Mouse (Mus musculus): ENCODE data around the gene Tysnd1.

Tysnd1 gene

DNA sequence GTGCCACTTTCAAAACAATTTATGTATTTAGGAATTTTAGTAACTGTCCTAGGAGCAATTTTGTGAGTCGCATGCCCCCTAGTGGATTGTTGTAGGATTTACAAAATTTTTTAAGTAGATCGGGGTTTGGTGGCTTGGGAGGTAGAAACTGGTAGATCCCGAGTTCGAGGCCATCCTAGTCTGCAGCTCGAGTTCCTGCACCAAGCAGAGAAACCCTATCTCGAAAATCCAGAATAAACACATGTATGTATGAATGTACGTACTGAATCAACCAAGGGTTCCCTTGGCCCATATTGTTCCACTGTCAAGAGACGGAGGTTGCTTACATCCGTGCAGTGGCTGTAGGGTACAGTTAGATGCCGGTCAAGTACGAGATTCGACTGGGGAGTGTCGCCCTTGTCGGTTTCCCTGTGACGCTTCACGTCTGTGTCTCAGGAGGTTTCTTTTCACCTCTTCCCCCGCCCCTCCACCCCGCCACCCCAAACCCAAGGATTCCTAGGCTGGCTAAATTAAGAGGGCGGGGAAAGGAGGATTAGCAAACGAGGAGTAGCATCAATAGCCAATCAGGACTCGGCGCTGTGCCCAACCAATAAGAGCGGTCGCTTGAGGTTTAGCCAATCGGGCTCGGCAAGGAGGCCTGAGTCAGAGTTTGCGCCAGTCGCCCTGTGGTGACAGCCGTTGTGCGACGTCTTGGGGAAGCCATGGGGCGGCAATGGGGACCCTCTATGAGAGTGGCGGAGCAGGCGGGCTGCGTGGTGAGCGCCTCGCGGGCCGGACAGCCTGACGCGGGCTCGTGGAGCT, at the start of gene Tysnd1:
Gene Tysnd1 (plus strand): TSS at position 645 of the 801 bp plus-strand sequence.
- peak; percentile 87 for DNase-seq (ENCODE audit: low read depth, low spot score)

DNA sequence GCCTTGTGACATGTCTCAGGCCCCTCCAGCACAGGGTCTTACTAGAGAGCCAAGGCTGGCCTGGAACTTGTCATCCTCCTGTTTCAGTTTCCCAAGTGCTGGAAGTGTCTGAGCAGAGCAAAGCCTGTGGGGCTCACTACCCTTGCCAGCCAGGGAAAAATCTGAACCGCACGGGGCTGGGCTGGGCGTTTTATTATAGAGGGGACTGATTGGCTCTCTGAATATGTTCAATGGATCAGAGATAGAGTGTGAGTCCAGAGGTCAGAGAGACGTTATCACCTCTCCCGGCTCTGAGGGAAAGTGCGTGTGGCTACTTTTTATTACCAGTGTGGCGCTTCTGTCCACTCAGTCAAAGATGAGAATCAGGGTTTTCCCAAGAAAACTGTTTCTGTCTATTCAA, 48.8 kb upstream of the Tysnd1 start:
- DNase-seq (ENCODE audit: low read depth, low spot score) = no peak

DNA sequence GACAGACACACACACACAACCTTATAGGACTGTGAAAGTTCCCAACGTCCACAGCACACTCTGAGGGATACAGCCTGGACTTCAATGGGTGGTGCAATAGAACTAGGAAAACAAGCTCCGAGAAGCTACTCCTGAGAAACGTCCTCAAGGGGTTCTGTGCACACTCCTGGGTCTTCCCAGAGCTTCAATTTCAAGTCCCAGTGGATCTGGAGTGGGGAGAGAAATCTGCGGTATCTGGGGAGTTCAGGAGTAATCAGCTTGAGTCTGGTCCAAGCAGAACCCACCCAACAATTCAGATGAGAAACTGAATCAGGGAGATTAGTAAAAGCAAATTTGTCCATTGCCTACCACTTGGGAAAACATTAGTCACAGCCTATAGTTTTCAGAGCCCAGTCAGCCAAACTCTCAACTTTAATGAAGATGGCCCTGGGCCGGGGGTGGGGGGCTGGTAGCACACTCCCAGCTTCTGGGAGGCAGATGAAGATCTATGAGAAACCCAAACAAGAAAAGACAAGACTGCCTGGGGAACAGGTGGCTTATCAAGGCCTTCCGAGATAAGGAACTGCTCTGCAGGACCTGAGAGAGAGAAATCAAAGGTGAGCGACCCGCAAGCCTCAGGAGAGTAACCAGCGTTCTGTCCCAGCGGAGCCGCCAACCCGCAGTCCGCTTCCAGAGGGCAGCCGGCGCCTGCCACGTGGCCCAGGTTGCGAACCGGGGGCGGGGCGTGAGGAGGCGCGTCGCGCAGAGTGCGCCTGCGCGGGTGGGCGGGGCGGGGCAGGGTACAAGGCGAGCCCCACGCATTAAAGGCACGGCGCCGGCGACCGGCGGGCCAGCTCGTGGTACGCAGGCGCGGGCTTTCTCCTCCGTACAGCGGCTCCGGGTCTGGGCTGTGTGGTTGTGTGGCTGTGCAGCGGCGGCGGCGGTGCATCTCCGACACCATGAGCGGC, 47.3 kb upstream of the Tysnd1 start, which contains the start of gene Ppa1:
Gene Ppa1 (plus strand): TSS at position 763 of the 947 bp plus-strand sequence.
- DNase-seq (ENCODE audit: low read depth, low spot score) = peak; percentile 81

DNA sequence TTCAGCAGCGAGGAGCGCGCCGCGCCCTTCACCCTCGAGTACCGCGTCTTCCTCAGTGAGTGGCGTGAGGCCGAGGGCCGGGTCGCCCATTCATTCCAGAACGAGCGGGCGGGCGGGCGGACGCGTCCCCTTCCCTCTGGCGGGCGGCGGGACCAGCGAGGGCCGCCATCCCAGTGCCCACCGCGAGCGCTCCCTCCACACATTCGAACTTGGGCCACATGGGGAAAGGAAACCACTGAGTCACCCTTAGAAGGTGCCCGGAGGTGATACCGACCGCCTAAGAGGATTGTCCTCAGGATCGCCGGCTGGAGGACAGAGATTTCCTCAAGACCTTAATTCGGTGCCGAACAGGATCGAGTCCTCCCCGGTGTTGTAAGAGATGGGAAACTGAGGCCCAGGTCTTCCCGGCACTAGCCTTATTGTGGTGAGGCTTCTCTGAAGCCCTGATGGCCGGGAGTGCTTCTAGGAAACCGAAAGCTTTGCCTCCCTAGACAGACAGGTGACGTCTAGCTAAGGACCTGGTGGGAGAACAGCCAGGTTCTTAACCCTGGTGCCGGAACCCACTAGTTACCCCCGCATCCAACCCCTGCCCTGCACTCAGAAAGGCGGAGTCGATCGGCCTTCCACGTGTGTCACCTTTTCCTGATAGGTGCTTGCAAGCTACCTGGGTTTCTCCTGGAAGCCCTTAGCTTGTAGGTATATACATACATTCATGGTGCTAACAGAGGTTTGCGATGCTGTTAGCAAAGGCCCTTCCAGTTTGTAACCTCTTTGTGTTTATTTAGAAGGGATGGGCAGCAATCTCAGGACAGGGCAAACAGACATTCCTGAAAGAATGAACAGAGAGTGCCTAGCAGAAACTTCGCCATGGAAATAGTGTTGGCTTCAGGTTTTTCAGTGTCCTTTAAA, 46.3 kb upstream of the Tysnd1 start:
- peak; percentile 60 for DNase-seq (ENCODE audit: low read depth, low spot score)

DNA sequence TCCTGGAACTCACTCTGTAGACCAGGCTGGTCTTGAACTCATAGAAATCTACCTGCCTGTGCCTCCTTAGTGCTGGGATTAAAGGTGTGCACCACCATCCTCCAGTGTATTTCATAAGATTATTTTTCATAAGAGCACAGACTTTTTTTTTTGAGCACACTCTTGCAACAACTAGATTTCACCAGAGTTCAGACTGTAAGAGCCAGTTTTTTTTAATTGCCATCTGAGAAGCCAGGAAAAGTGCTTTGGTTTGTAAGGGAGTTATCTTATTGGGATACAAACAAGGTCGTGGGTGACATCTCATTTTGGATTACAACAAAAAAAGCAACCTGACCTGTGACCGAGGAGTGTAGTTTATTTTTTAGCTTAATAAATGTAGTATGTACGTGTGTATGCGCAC, 41.2 kb upstream of the Tysnd1 start:
- no peak for DNase-seq (ENCODE audit: low read depth, low spot score)

DNA sequence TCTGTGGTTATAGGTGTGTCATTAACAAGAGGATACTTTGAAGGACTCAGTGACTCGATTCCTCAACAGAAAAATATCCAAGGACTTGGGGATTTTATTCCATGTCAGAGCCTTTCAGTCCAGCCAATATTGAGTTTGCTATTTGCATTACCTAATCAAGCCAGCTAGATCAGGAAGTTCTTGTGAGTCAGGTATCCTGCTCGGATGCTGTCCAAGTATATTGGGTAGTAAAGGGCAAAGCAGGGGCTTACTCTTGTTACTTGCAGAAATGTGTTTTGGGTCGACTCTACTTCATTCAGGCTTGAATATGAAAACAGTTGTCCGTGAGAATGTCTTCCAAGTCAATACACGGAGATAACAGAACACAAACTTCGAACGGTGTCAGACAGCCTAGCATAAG, 40.6 kb upstream of the Tysnd1 start:
- no peak for DNase-seq (ENCODE audit: low read depth, low spot score)

DNA sequence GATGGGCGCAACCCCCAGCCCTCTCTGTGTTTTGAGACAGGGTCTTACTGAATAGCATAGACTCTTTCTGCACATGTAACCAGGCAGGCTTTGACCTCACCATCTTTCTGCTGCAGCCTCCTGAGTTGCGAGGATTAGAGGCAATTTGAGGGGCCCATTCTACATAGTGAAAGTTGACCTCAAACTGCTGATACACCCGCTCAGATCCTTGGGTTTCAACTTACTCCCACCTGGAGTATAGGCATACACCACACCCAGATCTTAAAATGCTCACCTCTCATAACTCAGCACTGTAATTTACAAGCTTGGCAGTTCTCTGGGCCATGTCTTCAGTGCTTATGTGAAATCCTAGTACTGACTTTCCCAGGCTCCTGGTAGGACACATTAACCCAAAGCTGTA, 40.1 kb upstream of the Tysnd1 start:
- DNase-seq (ENCODE audit: low read depth, low spot score) = no peak

DNA sequence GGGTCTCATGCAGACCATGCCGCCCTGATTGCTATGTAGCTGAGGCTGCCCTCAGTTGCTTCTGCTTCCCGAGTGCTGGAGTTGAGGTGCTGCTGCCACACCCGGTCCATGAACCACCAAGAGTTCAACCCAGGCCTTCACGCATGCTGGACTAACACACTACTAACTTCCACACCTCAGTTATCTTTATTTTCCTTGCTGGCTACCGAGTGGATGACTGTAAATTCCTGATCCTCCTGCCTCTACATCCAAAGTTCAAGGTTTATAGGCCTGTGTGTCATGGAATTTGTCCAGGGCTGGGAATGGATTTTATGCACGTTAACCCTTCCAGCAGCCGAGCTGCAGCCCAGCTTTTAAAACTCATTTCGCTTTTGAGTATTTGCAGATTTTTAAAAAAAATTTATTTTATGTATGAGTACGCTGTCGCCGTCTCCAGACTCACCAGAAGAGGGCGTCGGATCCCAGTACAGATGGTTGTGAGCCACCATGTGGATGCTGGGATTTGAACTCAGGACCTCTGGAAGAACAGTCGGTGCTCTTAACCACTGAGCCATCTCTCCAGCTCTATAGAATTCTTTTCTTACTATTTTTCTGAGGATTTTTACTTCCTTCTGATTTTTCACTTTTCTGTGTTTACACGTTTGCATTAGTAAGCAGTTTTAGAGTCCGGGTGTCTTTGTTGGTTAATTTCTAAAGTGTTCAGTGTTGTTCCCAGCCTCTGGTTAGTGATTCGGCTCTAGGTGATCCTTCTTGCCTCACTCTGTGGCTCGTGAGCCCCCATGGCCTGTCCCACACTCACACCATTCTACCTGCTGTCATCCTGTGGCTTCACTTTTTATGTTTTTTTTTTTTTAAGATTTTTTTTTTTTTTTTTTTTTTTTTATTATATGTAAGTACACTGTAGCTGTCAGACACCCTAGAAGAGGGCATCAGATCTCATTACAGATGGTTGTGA, 38.1 kb upstream of the Tysnd1 start:
- no peak for DNase-seq (ENCODE audit: low read depth, low spot score)

DNA sequence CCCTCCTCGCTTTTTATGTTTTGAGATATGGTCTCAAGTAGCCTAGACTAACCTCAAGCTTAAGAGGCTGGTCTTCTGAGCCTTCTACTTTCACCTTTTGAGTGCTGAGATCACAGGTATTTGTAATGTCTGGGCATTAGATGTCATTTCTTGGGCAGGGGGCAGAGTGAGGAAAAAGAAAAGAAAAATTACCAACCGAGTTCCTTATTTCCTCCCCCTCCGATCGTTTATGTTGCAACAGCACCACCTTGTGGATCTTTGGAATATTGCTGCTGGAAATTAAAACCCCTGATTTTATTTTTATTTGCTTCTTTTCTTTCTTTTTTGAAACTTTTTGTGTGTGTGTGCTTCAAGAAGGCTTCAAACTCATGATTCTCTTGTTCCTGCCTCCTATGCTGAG, 37.3 kb upstream of the Tysnd1 start:
- DNase-seq (ENCODE audit: low read depth, low spot score) = no peak

DNA sequence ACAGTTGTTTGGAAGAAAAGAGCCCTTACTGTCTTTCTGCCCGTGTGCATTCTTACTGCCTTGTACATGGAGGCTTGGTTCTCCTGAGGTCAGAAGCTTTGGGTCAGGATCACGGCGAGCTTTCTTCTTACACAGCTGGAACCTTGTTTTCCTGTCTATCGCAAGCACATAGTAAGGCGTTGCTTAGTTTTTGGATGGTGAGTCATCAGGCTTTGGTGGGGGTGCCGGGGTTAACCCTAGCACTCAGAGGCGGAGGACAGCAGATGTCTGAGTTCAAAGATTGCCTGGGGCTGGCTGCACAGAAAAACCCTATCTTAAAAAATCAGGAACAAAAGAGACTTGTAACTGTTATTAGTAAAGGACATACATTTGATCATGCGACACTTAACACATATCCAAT, 33.4 kb upstream of the Tysnd1 start:
- DNase-seq (ENCODE audit: low read depth, low spot score) = no peak

DNA sequence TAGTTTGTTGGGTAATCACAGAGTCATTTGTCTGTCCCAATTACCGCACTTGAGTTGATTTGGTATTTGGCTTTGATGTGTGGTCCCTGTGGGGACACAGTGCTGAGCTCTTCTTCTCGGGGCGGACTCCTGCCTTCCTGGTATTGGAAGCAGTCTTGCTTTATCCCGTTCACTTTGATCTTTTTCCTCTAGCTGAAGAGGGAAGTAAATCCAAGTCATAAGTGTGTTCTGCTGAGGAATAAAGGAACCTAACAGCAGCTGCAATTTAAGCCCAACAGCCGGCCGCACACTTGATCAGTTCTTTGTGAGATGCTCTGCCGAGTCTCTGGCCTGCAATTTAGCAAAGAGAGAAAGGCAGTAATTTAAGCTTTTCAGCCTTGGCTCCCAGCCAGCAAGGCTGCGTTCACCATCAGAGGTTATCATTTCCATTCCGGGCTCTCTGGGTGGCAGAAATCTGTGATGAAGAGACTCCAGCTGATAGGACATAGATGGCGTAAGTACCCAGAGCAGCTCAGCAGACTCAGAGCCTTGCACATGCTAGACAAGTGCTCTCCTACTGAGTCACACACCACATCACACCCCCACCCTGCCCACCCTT, 32.8 kb upstream of the Tysnd1 start:
- DNase-seq (ENCODE audit: low read depth, low spot score) = no peak

DNA sequence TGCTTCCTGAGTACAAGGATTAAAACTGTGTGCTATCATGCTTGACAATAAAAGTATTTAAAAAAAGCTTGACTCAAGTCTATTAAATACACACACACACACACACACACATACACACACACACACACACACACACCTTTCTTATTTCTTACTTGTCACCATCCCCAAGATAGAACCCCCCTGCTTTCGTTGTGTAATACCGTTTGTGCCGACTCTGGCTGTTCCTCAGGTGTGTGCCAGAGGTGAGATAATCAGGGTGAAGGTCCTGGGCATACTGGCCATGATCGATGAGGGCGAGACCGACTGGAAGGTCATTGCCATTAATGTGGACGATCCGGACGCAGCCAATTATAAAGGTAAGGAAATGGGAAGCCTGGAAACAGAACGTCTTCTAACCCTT, 30.2 kb upstream of the Tysnd1 start:
- no peak for DNase-seq (ENCODE audit: low read depth, low spot score)

DNA sequence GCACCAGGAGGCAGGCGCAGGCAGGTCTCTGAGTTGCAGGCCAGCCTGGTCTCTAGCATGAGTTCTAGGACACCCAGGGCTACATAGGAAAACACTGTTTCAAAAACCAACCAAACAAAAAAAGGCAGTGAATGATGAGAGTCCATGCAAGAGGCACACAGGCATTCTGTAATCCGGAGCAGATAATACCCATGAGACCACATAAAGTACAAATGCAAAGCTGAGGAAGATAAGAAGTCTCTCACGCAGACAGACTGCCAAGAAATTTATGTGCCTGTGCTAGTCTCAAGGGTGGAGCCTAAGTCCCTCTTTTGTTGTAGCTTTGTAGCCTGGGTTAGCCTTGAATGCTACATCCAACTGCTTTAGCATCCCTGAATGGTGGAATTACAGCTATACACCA, 29.7 kb upstream of the Tysnd1 start:
- no peak for DNase-seq (ENCODE audit: low read depth, low spot score)

DNA sequence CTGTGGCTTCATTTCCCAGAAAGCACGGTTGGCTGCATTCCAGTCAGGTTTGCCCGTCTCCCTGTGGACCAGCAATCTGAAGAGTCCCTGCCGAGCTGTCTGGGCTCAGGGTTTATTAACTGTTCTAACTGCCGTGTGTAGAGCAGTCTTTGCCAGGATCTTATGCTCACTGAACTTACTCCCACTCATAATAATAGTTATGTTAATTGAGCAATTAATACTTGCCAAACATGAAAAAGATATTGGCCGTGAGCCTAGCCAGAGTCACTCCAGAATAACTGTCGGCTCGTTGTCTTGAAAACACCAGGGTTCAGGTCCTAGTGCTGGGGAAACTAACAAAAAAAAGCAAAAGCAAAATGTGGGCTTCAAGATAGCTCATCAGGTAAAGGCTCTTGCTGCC, 26.0 kb upstream of the Tysnd1 start:
- DNase-seq (ENCODE audit: low read depth, low spot score) = no peak

DNA sequence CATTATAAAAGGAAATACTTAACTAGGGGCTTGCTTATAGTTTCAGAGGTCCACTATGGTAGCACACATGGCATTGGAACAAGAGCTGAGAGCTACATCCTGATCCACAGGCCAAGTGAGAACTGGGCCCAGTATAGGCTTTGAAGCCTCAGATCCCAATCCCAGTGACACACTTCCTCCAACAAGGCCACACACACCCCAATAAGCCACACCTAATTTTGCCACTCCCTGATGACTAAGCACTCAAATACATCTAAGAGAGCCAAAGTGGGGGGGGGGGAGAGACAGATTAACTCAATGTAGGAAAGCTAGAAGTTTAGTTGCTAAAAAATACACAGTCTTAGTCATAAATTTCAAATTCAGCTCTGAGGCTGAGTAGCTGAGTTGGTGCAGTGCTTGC, 25.4 kb upstream of the Tysnd1 start:
- no peak for DNase-seq (ENCODE audit: low read depth, low spot score)

DNA sequence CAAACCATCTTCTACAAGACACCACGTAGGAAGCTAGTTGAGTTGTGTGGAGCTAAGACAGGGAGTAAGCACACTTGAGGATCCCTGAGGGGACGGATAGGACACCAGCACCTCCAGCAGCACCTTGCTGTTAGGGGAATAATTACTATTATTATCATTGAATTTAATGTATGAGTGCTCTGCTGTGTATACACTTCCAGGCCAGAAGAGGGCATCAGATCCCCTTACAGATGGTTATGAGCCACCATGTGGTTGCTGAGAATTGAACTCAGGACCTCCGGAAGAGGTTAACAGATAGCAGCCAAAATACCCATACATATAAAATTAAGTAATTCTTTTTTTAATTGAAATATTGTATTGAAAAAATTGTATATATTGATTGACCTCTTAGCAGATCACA, 24.6 kb upstream of the Tysnd1 start:
- no peak for DNase-seq (ENCODE audit: low read depth, low spot score)

DNA sequence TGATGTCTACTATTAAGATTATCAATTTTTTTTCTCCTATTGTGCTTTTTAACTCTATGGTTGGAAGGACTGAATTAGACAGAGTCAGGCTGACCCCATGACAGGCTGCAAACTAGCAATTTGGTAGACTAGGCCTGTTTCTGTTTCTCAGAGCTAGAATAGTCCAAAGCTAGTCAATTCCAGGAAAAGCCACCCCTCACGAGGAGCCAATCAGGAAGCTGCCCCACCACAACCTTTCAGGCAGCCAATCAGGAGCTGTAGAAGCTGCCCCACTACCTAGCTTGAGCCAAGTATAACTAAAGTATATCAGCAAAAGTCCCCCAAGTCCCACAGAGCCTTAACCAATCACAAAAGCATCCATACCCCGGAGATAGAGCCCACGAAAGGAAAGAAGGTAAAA, 19.4 kb upstream of the Tysnd1 start:
- no peak for DNase-seq (ENCODE audit: low read depth, low spot score)

DNA sequence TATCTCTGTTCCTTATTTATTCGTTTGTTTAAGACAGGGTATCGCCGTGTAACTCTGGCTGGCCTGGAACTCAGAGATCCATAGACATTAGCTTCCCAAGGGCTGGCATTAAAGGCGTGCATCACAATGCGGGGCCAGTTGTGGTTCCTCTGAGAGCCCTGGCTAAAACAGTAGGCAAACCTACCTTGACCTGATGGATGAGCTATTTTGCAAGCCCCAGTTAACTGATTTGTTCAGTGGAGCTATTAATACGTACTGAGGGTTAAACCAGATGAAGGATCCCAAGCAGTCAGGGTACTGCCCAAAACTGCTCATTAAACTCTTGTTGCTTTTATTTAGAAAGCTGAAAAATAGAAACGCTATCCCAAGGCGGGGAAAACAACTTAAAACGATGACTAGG, 15.8 kb upstream of the Tysnd1 start:
- DNase-seq (ENCODE audit: low read depth, low spot score) = no peak

DNA sequence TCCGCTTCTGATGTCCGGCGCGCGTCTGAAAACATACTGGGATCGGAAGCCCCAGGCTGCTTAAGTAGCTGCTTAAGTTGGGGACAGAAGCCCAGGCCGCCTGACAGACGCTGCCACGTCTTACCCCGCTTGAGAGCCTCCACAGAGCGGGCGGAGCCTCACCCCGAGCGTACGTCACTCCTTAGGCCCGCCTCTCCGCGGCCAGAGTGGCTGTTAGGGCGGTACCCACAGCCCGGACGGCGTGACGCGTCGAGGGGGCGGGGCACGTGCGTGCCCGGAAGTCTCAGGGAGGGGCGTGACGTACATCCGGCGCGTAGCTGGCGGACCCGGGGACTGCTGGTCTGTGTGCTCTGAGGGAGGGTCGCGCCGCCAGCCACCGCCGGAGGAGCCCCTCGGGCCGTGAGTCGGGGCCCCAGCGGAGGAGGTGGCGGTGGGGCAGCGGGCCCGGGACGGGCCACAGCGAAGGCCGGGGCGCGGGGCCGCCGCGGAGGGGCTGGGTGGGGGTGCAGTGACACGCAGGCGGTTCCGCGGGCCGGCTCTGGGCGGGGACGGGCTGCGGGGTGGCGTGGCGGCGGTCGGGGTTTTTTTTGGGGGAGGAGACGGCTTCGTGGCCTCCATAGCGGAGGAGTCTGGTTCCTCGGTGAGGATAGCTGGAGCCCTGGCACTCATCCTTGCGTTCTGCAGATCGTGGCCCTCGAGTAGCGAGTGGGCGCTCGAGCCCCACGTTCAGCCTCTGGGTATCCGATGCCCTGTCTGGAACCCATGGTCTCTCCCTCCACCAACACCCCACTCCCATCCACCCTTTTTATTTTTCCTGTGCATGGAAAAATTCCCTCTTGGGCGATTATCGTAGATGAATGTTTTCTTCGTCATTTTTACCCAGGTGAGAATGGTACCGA, 15.1 kb upstream of the Tysnd1 start, which contains the start of gene Sar1a:
Gene Sar1a (plus strand): TSS at position 285 of the 899 bp plus-strand sequence.
- peak; percentile 95 for DNase-seq (ENCODE audit: low read depth, low spot score)
